In genomic region chr15:7092321-7092720, GRCm38 (mm10) we compare ENCODE assay signal across 9 mouse cellular contexts. TPM values are rescaled to one million over a fixed set of nuclear protein-coding genes. Genes with fewer than 3 reads are reported as not detected.
A peak's percentile ranks its signal among the peaks of the same experiment; 100 is the strongest.
DNase-seq lines count a peak whose midpoint lies in the region; ATAC-seq and TF ChIP-seq lines count a peak whose summit lies in the region.
"Had no signal": no experiment of that assay in that cellular context is flagged by ENCODE, and none has a peak within 500 bp of the region (broad histone marks: within the 10 kb centered on the region; RNA-seq: fewer than 3 reads in every experiment).

No protein-coding gene starts in this region.

- no peaks in the 10 kb centered on the region for H3K9me3 ChIP-seq in kidney, embryonic 15.5 days (replicated peaks)
- no peaks in the 10 kb centered on the region for H3K9me3 ChIP-seq in forebrain, embryonic 10.5 days
- H3K9me3 ChIP-seq in forebrain, postnatal 0 days (ENCODE audit: low read length), result no peaks in the 10 kb centered on the region

- no peak overlapping the region for H3K4me3 ChIP-seq in kidney, embryonic 15.5 days (replicated peaks)
- H3K4me3 ChIP-seq in forebrain, embryonic 10.5 days, result no peak overlapping the region
- H3K4me3 ChIP-seq in forebrain, postnatal 0 days (ENCODE audit: low read depth, low read length), result no peak overlapping the region

- peaks cover 19% of the 10 kb centered on the region for H3K4me1 ChIP-seq in kidney, embryonic 15.5 days
- H3K4me1 ChIP-seq in forebrain, embryonic 10.5 days, result peaks cover 27% of the 10 kb centered on the region
- H3K4me1 ChIP-seq in forebrain, postnatal 0 days (ENCODE audit: insufficient read depth), result no peaks in the 10 kb centered on the region

- no peaks in the 10 kb centered on the region for H3K27me3 ChIP-seq in kidney, embryonic 15.5 days
- H3K27me3 ChIP-seq in forebrain, embryonic 10.5 days (ENCODE audit: poor library complexity, severe bottlenecking), result peaks cover 49% of the 10 kb centered on the region
- no peaks in the 10 kb centered on the region for H3K27me3 ChIP-seq in forebrain, postnatal 0 days (ENCODE audit: insufficient read depth, low read length)

- peak overlapping the region; percentile 41 for H3K4me2 ChIP-seq in kidney, embryonic 15.5 days
- no peak overlapping the region for H3K4me2 ChIP-seq in forebrain, postnatal 0 days (ENCODE audit: low read depth)

- H3K36me3 ChIP-seq in kidney, embryonic 15.5 days, result no peaks in the 10 kb centered on the region
- no peaks in the 10 kb centered on the region for H3K36me3 ChIP-seq in forebrain, embryonic 10.5 days (replicated peaks)
- H3K36me3 ChIP-seq in forebrain, postnatal 0 days (ENCODE audit: insufficient read depth), result no peaks in the 10 kb centered on the region

- no peak overlapping the region for H3K27ac ChIP-seq in kidney, embryonic 15.5 days
- no peak overlapping the region for H3K27ac ChIP-seq in forebrain, embryonic 10.5 days
- no peak overlapping the region for H3K27ac ChIP-seq in forebrain, postnatal 0 days (ENCODE audit: low read depth, low read length)

- no peak overlapping the region for H3K9ac ChIP-seq in kidney, embryonic 15.5 days
- H3K9ac ChIP-seq in forebrain, postnatal 0 days, result no peak overlapping the region

- WGBS in kidney, embryonic 15.5 days, result 19% methylated on average over 8 of the region's 8 CpGs
- 47% methylated on average over 8 of the region's 8 CpGs for WGBS in forebrain, embryonic 10.5 days
- 35% methylated on average over 8 of the region's 8 CpGs for WGBS in forebrain, postnatal 0 days

- DNase-seq in frontal cortex, postnatal 14 days (ENCODE audit: low spot score in 2 of 2), result no peak
- DNase-seq in forebrain, embryonic 10.5 days (ENCODE audit: extremely low spot score, low spot score), result no peak
- DNase-seq in forebrain, postnatal 0 days, result no peak

- peak; percentile 80 for ATAC-seq in frontal cortex, adult (ENCODE audit: low TSS enrichment)
- peak; percentile 91 for ATAC-seq in common myeloid progenitor, adult 5-6 weeks (replicated peaks; ENCODE audit: low read depth, poor library complexity, severe bottlenecking)
- ATAC-seq in kidney, embryonic 15.5 days (replicated peaks; ENCODE audit: low FRiP score), result no peak
- peak; percentile 86 for ATAC-seq in megakaryocyte progenitor cell, adult 5-6 weeks (replicated peaks; ENCODE audit: poor library complexity)
- ATAC-seq in erythroid progenitor cell, adult 5-6 weeks (replicated peaks; ENCODE audit: low FRiP score, poor library complexity, severe bottlenecking), result no peak
- no peak for ATAC-seq in forebrain, postnatal 0 days
- ATAC-seq: CD4-positive, CD25-positive, alpha-beta regulatory T cell, adult 4 months had no signal

- no peak for TF ChIP-seq CTCF in forebrain, postnatal 0 days (IDR thresholded peaks at IDR 0.05; ENCODE audit: low read depth)

RNA-seq across cellular contexts. Expression of gene Lifr, which starts 1.9 kb away (rescaled TPM):
- 0.41 and 4.1 TPM in 2 replicates for total RNA-seq in common myeloid progenitor, adult 5-6 weeks (2017)
- 20.3 and 22.3 TPM in 2 replicates for polyA plus RNA-seq in kidney, embryonic 15.5 days (2015; fragmentation: Nextera tagmentation; extraction: Ambion mirVana)
- total RNA-seq in megakaryocyte progenitor cell, adult 5-6 weeks (2015), result 0.22 and 0.57 TPM in 2 replicates
- 0.25 and 0.27 TPM in 2 replicates for total RNA-seq in megakaryocyte progenitor cell, adult 5-6 weeks (2017)
- polyA plus RNA-seq in forebrain, embryonic 10.5 days (2016; fragmentation: Nextera tagmentation; extraction: Ambion mirVana), result 5.6 and 7.4 TPM in 2 replicates
- under 0.01 and 1.7 TPM in 2 replicates for total RNA-seq in erythroid progenitor cell, adult 5-6 weeks (2015; ENCODE audit: low replicate concordance)
- 1.0 and 2.2 TPM in 2 replicates for total RNA-seq in erythroid progenitor cell, adult 5-6 weeks (2017; ENCODE audit: low replicate concordance)
- total RNA-seq in forebrain, postnatal 0 days (2014; rRNA removed), result 20.9 and 26.1 TPM in 2 replicates
- polyA plus RNA-seq in forebrain, postnatal 0 days (2015; fragmentation: Nextera tagmentation; extraction: Ambion mirVana), result 5.5 and 6.8 TPM in 2 replicates

Comparison
In these comparisons a context has a peak if more than half of its experiments do, and no peak if none do; other contexts are left out.
1. ATAC-seq: peak in frontal cortex, adult (single experiment), common myeloid progenitor, adult 5-6 weeks (single experiment) and megakaryocyte progenitor cell, adult 5-6 weeks (single experiment); none in kidney, embryonic 15.5 days (single experiment), erythroid progenitor cell, adult 5-6 weeks (single experiment) and forebrain, postnatal 0 days (single experiment).